Mouse (Mus musculus) kidney, adult 8-10 months (tissue): Measurements from ENCODE around the gene Zfp618.

Source experiments
- DNase-seq, 2 experiments: peaks; one replicate each; pipeline ENCODE4 v3.0.0; 2022

Zfp618 gene

GRCm38 (mm10) chr4:63158961-63159592 lies 193.7 kb downstream of the Zfp618 start:
- DNase-seq = peak; percentile 87 to 90

GRCm38 (mm10) chr4:63165636-63166035 lies 200.3 kb downstream of the Zfp618 start:
- peak; percentile 64 to 73 for DNase-seq

GRCm38 (mm10) chr4:63166323-63166722 lies 200.9 kb downstream of the Zfp618 start:
- no peak for DNase-seq

- peak; percentile 62 to 64 for DNase-seq
Observed at GRCm38 (mm10) chr4:63170061-63170460, 204.7 kb downstream of the Zfp618 start.

GRCm38 (mm10) chr4:63171122-63171521 lies 205.7 kb downstream of the Zfp618 start:
- no peak for DNase-seq

GRCm38 (mm10) chr4:63171969-63172685 lies 206.8 kb downstream of the Zfp618 start, which contains the start of gene Kif12:
Gene Kif12, minus strand, starts transcription at chr4:63172131.
- DNase-seq = peak; percentile 93 to 94

GRCm38 (mm10) chr4:63181556-63181955 lies 216.2 kb downstream of the Zfp618 start:
- peak; percentile 59 to 79 for DNase-seq

- DNase-seq = peak in 1 of 2 experiments; percentile 34
Observed at GRCm38 (mm10) chr4:63186281-63186870, 221.0 kb downstream of the Zfp618 start.
